Mouse (Mus musculus): ENCODE data around the gene Fggy.

Fggy gene

DNA sequence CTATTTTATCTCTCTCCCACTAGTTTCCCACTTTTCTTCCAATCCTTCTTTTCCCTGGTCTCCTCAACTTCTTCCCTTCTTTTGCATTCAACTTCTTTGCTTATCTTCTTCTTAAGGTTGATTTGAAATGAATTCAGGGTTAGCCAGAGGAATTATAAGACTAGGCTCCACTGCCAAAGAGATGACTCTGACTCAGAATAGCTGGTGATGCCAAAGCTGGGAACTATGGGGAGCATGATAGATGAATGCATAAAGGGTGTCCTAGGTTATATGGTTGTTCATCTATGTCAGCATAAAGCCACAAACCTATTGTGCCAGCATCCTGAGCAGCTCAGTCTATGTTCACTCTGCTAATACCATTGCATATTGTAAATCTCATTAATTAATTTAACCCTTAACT is 348.8 kb downstream of the Fggy start:
- no peak for DNase-seq (ENCODE audit: low spot score)

DNA sequence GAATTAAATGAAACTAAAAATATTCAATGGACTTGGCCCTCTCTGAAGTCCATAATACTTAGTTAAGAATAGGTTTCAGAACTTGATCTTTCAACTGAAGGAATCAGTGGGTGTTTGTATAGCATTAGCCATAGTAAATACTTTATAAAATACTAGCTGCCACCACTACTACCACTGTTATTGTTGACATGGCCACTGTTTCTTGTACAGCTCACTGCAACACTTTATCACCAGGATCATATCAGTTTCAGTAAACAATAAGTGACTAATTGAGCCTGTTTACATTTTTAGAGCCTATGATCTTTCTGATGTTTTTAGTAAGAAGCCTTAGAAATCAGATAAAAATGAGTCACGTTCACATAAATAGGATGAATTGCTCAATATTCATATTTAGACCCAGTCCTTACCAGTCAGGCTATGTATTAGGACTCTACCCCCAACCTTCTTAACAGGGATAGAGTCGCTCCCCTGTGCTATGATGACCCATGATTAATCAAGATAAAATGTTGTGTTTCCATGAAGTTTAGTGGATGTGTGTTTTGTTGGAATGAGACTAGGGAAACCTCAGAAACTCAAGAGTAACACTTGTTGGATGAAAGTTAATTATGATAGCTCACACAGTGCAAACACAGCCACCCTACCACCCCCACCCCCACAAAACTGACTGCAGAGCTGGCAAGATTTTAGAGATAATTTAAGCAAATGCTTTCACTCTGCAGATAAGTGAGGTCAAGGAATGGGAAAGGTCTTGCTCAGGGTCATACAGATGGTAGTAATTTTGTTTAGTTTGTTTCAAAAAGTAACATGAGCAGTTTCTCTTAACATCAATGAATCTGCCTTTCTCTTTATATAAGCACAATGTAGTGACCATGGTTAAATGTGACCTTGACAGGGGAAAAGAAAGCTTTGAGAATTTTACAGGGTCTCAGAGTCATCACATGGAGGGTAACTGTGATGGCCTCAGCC is 352.7 kb downstream of the Fggy start:
- DNase-seq (ENCODE audit: low spot score) = no peak

DNA sequence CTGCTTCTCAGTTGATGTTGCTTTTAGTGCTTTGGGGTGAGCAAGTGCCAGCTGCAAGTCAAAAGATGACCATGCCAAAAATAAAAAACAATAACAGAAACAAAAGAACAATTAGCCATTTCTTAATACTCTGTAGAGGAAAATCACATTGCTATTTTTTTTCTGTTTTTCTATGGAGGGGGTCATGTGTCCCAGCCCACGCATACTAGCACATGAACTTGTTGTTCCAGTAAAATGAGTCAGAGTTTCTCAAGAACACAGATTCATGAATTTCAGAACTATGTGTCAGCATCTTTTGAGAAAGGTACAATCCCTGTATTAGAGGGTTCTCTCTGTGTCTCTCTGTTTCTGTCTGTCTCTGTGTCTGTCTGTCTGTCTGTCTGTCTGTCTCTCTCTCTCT is 355.7 kb downstream of the Fggy start:
- DNase-seq (ENCODE audit: low spot score) = no peak

DNA sequence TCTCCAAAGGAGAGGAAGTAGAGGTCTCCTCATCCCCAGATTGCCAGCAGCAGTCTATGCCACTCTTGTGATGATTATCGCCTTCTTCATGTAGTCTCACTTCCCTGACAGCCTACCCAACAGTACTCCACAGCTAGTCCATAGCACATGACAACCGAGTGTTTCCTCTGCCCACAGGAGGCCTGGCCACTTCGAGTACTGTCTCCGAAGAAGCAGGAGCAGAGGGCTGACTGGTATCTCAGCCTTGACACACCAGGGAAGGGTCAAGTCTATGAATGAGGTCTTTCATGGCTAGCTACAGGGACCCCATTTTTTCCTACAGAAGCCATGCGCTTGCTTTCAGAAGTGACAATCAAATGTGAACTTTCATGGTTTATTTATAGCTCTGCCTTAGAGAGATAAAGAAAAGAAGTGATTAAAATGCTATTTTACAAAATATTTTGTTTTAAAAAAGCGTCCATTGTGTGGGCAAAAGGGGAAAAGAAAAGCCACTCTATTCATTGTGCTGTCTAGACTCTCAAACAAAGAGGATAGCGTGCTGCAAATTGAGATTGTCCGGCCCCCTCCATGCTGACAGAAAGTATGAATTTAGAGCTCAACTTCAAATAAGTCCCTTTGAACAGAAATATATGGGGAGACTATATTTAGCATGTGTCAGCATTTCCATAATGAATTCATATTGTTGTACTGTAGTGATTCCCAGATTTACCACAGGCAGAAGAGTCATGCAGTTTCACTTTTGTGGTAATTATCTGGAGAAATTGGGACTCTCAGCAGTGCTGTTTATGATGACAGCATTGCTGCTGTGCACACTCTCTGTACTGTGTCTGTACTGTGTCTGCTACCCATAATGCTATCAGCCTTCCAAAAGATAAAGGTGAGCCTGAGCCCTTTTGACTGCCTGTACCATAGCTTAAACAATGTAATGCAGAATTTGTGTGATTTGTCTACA is 358.6 kb downstream of the Fggy start:
- DNase-seq (ENCODE audit: low spot score) = peak; percentile 40

DNA sequence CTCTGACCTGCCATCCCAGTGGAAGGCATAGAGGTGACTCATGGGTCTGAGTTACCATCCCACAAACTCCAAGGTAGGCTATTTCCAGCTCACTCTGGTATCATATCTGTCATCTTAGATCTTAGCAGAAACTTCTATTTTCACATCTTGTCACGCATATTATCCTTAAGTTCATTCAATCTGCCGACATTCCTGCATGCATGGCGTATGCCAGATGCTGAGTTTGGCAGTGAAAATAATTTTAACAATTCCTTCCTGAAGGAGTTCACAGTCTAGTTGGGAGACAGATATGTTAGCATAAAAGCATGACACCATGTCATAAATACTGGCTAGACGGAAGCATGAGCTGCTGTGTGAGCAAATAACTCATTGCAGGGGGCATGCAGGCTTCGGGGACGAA is 360.4 kb downstream of the Fggy start:
- no peak for DNase-seq (ENCODE audit: low spot score)

DNA sequence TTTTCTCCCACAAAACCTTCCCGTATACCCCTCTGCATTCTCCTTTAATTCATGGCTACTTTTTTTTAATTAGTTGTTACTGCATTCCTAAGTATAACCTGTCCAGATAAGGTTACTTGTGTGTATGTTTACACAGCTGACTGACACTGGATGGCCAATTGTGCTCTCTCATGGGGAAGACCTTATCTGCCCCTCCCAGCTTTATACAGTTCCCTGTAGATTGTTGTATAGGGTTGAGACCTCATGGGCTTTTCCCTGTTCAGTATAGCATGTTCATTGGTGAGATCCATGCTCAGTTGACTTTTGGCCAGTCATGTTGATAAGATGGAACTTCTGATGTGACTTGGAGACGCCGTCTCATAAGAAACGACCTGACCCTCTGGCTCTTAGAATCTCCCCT is 363.1 kb downstream of the Fggy start:
- DNase-seq (ENCODE audit: low spot score) = no peak

DNA sequence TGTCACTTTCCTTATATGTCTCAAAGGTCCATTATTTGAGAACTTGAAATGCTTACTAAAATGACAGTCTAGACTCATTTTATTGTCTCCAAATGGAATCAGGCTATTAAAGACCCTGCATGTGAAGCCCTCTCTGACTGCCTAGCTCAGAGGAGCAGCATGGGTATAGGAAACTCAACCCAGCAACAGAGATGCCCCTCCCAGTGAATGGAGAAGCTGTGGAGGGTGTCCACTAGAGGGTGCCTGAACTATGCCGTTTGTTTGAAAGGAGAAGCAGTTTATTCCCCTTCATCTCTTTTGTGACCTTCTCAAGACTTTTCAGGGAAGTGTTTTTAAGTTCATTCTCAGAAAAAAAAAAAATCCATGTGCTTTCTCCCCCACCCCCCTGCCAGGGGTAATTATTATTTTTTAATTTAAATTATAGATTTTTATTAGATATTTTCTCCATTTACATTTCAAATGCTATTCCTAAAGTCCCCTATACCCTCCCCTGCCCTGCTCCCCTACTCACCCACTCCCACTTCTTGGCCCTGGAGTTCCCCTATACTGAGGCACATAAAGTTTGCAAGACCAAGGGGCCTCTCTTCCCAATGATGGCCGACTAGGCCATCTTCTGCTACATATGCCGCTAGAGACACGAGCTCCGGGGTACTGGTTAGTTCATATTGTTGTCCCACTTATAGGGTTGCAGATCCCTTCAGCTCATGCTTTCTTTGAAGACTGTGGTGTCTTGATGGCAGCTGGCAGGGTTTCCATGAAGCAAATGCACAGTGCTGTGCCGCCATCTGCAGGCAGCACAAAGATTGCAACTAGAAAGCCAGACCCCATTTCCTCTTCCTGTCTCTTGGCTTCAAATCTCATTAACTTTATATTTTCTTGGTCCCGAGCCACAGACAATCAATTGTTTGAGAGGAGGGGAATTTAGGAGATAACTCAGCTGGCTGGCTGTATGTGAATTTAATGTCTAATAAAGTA is 367.2 kb downstream of the Fggy start:
- peak; percentile 85 for DNase-seq (ENCODE audit: low spot score)

DNA sequence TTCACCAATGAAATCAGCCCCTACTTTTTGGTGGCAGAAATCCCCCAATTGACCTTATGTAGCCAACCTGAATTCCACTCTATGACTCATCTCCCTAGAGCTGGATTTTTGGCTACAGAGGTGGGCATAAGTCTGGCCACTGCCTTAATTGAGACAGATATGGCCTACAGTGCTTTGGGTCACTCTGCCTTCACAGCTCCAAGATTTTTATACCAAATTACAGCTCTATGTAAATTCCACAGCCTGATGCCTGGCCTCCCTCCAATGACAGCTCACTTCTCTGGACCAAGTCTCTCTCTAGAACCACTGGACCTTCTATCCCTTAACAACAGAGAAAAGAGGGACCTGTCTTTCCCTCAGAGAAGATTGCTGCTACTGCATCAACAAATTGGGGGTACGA is 371.5 kb downstream of the Fggy start:
- no peak for DNase-seq (ENCODE audit: low spot score)

DNA sequence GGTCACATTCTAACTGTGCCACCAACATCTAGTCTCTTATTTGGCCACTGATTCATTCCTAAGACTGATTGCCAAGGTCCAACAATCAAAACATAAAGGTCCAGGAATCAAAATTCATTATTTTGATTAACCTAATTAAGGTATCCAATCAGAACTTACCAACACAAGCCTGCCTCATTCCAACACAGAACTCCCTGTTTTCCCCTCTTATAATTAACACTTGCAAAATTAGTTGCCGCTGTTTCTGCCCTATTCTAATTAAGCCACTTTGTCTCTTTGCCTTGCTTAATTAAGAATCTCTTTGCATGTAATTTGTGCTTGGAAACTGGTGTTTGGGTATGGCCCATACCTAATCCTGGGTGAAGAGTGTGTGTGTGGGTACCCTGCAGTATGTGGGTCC is 372.6 kb downstream of the Fggy start:
- DNase-seq (ENCODE audit: low spot score) = no peak

DNA sequence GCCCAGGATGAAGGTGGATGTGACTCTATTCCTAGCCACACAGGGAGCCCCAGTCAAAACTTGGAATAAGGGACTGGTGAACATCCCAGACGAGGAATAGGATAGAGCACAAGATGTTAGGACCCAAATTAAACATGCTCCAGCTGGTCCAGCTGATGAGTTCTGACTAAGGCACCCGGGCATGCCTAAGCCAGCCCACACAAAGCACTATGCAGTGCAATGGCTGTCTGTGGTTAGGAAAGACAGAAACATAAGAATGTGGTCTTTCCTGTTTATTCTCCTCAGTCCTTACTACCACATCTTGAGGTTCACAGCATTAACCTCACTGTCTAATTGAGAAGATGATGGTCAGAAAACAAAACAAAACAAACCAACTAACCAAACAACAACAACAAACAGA is 374.0 kb downstream of the Fggy start:
- no peak for DNase-seq (ENCODE audit: low spot score)

DNA sequence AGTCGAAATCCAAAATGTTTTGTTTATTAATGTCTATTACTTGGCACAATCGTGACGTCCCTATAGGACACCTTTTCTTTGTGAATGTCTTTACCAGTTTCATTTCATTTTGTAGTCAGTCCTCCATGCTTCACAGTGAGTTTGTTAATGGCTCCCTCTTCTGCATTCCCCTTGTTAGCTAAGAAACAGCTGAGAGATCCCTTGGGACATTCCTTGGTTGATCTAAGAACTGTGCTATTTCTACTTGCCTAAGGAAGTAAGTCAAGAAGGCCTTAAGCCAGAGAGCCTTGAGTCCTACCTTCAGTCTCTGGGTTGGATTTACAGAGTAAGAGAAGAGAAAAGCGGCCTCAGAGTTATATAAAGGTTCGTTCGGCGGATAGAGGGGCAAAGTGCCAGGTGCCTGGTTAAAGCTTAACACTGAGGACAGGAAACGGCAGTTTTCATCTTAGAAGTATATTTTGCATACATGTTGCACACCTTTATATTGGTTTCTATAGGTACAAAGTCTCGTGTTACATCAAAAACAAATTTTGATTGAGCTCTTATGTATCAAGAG is 376.6 kb downstream of the Fggy start:
- DNase-seq (ENCODE audit: low spot score) = no peak

DNA sequence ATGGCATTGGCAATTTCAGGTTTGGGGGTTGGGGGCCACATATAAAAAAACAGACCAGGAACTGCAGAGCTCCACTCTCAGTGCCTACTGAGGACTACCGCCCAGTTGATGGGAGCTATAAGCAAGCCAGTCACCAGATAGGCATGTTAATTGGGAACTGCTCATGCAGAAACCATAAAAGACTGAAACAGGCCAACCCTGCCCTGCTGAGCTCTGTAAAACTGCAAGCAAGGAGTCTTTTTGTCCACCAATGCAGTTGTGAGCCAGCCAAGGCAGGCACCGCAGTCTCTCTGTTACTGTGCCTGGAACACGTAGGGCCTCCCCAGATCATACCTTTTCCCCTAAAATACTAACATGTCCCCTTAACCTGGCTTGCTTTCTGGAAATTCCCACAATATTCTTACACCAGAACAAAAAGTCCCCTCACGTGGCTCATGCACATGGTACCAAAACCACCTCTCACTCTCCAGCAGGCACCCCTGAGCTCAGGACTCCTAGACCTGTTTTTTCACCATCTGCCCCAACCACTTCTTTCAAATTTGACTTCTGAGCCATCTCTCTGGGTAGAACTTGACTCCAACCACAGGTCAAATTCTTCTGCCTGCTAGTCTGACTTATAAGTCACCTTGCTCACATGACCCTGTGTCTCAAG is 377.2 kb downstream of the Fggy start:
- no peak for DNase-seq (ENCODE audit: low spot score)

DNA sequence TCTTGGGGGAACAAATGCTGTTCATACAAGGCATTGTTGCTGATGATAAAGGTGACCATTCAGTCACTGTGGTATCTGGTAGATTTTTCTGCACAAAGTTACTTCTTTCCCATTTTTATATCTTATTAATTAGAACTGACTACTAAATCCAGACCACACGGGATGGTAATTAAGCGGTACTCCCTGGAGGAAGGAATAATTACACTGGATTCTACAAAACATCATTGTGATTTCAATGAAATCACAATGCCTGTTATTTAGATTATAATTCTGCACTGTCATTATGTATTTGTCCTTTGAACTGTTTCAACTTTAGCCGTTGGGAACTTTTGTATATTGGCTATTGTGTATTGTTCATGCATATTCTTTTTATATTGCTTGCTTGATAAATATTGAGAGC is 381.4 kb downstream of the Fggy start:
- DNase-seq (ENCODE audit: low spot score) = no peak

DNA sequence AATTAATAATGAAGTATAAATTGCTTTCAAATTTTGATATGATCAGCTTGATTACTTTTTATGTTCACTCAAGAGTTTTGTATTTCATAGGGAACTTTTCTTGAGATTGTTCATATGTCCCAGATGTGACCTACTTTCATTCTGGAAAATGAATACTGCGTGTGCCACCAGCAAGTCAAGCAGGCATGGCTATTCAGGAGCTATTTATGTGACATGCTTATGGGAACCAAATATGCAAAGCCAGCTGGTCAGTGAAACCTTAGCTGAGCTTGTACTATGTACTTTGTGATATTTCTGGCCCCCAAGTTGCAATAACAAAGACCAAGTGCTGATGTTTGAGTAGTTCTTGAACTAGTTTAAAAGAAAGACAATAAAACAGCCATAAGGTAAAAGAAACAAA is 390.6 kb downstream of the Fggy start:
- DNase-seq (ENCODE audit: low spot score) = no peak

DNA sequence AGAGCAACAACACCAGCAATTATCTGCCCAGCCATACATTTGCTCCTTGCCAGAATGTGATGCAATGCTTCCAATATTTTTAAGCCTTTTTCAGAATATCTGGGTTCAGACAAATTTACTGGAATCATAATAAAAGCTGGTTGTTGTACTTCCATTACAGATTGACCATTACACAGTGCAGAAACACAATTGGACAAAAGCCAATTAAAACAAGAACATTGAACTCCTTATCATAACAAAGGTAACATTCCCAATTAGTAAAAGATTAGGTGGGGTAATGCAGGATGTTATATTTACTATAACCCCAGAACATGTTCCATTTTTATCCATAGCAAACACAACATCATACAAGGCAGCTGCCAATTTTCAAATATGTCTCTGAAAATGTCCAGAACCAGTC is 396.0 kb downstream of the Fggy start:
- DNase-seq (ENCODE audit: low spot score) = no peak

DNA sequence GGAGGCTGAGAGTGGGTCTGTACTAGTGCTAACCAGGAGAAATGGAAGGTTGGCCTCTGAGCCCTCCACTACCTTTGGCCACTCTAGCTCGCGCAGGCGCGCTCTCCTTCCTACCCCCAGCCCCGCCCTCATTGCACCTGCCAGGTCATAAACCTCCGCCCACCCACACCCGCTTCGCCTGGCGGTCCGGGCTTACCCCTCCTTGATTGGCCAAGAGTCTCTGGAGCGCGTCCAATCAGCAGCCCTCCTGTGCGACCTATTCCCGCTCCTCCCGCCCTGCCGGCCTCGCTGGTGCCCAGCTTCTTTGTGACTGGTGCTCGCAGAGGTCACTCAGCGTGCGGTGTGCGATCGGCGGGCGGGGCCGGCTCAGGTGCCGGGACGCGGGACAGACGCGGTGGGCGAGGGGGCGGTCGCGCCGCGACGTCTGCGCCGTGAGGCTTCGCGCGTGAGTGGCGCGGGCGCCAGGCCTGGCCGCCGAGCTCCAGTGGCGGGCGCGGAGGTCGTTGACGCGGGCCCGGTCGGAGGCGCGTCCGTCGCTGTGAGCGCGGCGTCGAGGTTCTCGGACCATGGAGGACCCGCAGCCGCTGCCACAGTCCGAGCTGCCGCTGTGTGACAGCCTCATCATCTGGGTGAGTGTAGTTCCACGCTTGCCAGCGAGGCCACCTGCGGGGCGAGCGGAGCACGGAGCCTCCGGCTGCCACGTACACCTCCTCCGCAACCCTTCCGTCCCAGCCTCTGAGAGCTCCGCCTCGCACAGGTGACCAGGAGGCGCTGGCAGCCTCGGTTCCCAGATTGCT is 409.8 kb downstream of the Fggy start, which contains the start of gene Hook1:
TSS of gene Hook1 (plus strand) at position 313 of the 797 bp plus-strand sequence.
- DNase-seq (ENCODE audit: low spot score) = peak; percentile 95

Measured in testis, postnatal 10 days (tissue).